In genomic region chr12:31080890-31081554, GRCm38 (mm10) we compare ENCODE assay signal across 27 mouse cellular contexts. TPM values are rescaled to one million over a fixed set of nuclear protein-coding genes. Genes with fewer than 3 reads are reported as not detected.
DNase-seq lines count a peak whose midpoint lies in the region; ATAC-seq and TF ChIP-seq lines count a peak whose summit lies in the region.
"Had no signal": no experiment of that assay in that cellular context is flagged by ENCODE, and none has a peak within 500 bp of the region (broad histone marks: within the 10 kb centered on the region; RNA-seq: fewer than 3 reads in every experiment).

No protein-coding gene starts in this region.

- H3K9ac ChIP-seq in CH12.LX (ENCODE audit: insufficient read depth, low read depth) = no peak overlapping the region
- no peak overlapping the region; the same call in 1 of the 2 replicates for H3K9ac ChIP-seq in liver, embryonic 13.5 days
- H3K9ac ChIP-seq: forebrain, embryonic 13.5 days; hindbrain, embryonic 14.5 days; lung, embryonic 14.5 days; midbrain, embryonic 12.5 days; neural tube, embryonic 12.5 days had no signal

- H3K27ac ChIP-seq in CH12.LX (ENCODE audit: insufficient read depth, low read depth) = no peak overlapping the region
- H3K27ac ChIP-seq in liver, embryonic 13.5 days = peak overlapping the region; percentile 44
- H3K27ac ChIP-seq: forebrain, embryonic 13.5 days; hindbrain, embryonic 14.5 days; midbrain, embryonic 12.5 days; neural tube, embryonic 12.5 days had no signal

- TF ChIP-seq EP300 in CH12.LX (IDR thresholded peaks at IDR 0.05; ENCODE audit: low read length) = peak; percentile 61; the same call in 1 of the 2 replicates

- WGBS in liver, embryonic 13.5 days (ENCODE audit: insufficient replicate concordance) = 21% methylated on average over 6 of the region's 6 CpGs

- H3K79me2 ChIP-seq in CH12.LX (replicated peaks; ENCODE audit: control insufficient read depth, extremely low read depth, insufficient read depth, poor library complexity, severe bottlenecking) = no peaks in the 10 kb centered on the region

- ATAC-seq in liver, embryonic 13.5 days (ENCODE audit: low read depth) = peak; percentile 79
- ATAC-seq in megakaryocyte progenitor cell, adult 5-6 weeks (replicated peaks; ENCODE audit: poor library complexity) = 0 out of 2 replicates have a peak, but pooled peaks have one; percentile 8
- ATAC-seq: forebrain, embryonic 13.5 days; Patski had no signal

- H3K4me1 ChIP-seq in CH12.LX (ENCODE audit: control insufficient read depth in 1 of 2, insufficient read depth in 2 of 2) = peaks cover 4 to 12% of the 10 kb centered on the region in 2 experiments; a peak in 3 of 4 replicates
- H3K4me1 ChIP-seq in liver, embryonic 13.5 days (replicated peaks) = peaks cover 82% of the 10 kb centered on the region
- H3K4me1 ChIP-seq: forebrain, embryonic 13.5 days; midbrain, embryonic 12.5 days; neural tube, embryonic 12.5 days had no signal

- in situ Hi-C loops in CH12.LX (cut with MboI; ENCODE audit: low pct_ligation_motif_present, low pct_unique_long_range_greater_than_20kb, low sequenced_read_pairs) = no loop called here

- dilution Hi-C loops in CH12.LX (cut with MboI; ENCODE audit: extremely low pct_ligation_motif_present, extremely low pct_unique_long_range_greater_than_20kb, low sequenced_read_pairs) = no loop called here

- peak; percentile 46 for DNase-seq in heart, adult 11 months
- DNase-seq in heart, adult 8-10 months (ENCODE audit: low spot score) = no peak
- DNase-seq in CH12.LX (ENCODE audit: extremely low read depth) = no peak
- peak; percentile 9 for DNase-seq in liver, embryonic 13.5 days
- no peak for DNase-seq in left cerebral cortex, adult 9 months (ENCODE audit: low spot score in 2 of 2)
- no peak for DNase-seq in thymus, postnatal 25 days
- DNase-seq: adrenal gland, postnatal 10 days; cerebellum, adult 8-10 months; cerebellum, postnatal 25 days; gastrocnemius, postnatal 10 days; kidney, adult 9 months; kidney, postnatal 14 days; lung, embryonic 14.5 days; lung, postnatal 14 days had no signal

- no peak for TF ChIP-seq POLR2A in CH12.LX (IDR thresholded peaks at IDR 0.05; ENCODE audit: low read depth, low read length)

- H3K4me3 ChIP-seq in CH12.LX (replicated peaks in 1 of 3; ENCODE audit: low read depth in 2 of 3, low read length in 2 of 3, poor library complexity in 1 of 3) = no peak overlapping the region
- no peak overlapping the region for H3K4me3 ChIP-seq in liver, embryonic 13.5 days (replicated peaks)
- H3K4me3 ChIP-seq: forebrain, embryonic 13.5 days; megakaryocyte, embryonic 14.5 days; midbrain, embryonic 12.5 days; myocyte; neural tube, embryonic 12.5 days had no signal

- no peaks in the 10 kb centered on the region for H3K36me3 ChIP-seq in CH12.LX (replicated peaks in 1 of 2; ENCODE audit: control insufficient read depth in 1 of 2, insufficient read depth in 1 of 2, low read length in 1 of 2)
- no peaks in the 10 kb centered on the region for H3K36me3 ChIP-seq in liver, embryonic 13.5 days
- H3K36me3 ChIP-seq: G1E; midbrain, embryonic 12.5 days; neural tube, embryonic 12.5 days had no signal

- no peak for TF ChIP-seq RAD21 in CH12.LX (IDR thresholded peaks at IDR 0.05; ENCODE audit: low read depth, low read length)

- no peaks in the 10 kb centered on the region for H3K9me3 ChIP-seq in CH12.LX (replicated peaks; ENCODE audit: low read length)
- H3K9me3 ChIP-seq in liver, embryonic 13.5 days (replicated peaks) = no peaks in the 10 kb centered on the region
- H3K9me3 ChIP-seq: forebrain, embryonic 13.5 days; G1E; megakaryocyte, embryonic 14.5 days; midbrain, embryonic 12.5 days; neural tube, embryonic 12.5 days had no signal

- no peak for TF ChIP-seq CTCF in CH12.LX (conservative IDR thresholded peaks at IDR 0.05 in 1 of 2, IDR thresholded peaks at IDR 0.05 in 1 of 2; ENCODE audit: low read depth in 2 of 2, low read length in 2 of 2)

- H3K4me2 ChIP-seq in CH12.LX (ENCODE audit: insufficient read depth, low read depth, poor library complexity, severe bottlenecking) = 0 out of 2 replicates have a peak overlapping the region, but pooled peaks have one; percentile 36
- H3K4me2 ChIP-seq in liver, embryonic 13.5 days = peak overlapping the region; percentile 45
- H3K4me2 ChIP-seq: forebrain, embryonic 13.5 days; hindbrain, embryonic 14.5 days; lung, embryonic 14.5 days; midbrain, embryonic 12.5 days; neural tube, embryonic 12.5 days had no signal

- no peaks in the 10 kb centered on the region for H3K27me3 ChIP-seq in CH12.LX (replicated peaks)
- H3K27me3 ChIP-seq in liver, embryonic 13.5 days = no peaks in the 10 kb centered on the region
- H3K27me3 ChIP-seq: megakaryocyte, embryonic 14.5 days had no signal

TF ChIP-seq in CH12.LX, 34 proteins besides CTCF, POLR2A, EP300 and RAD21:
- peak; percentile 34 for TF ChIP-seq BHLHE40 (IDR thresholded peaks at IDR 0.05; ENCODE audit: low read depth, low read length)
- no peak for TF ChIP-seq MXI1 (IDR thresholded peaks at IDR 0.05; ENCODE audit: low read depth, low read length)
- peak; percentile 59 for TF ChIP-seq ZNF384 (IDR thresholded peaks at IDR 0.05; ENCODE audit: low read depth, low read length)
- TF ChIP-seq IRF4 (IDR thresholded peaks at IDR 0.05; ENCODE audit: low read depth, low read length) = peak; percentile 67; the same call in 1 of the 2 replicates
TF ChIP-seq in CH12.LX: peak in this region for 3.

RNA-seq across cellular contexts. Expression of gene Fam110c, which starts 7.4 kb away (rescaled TPM):
- under 1 TPM; 0.16 to 0.63 (median 0.48) TPM for total RNA-seq in heart, adult 8-10 months (2022)
- total RNA-seq in CH12.LX (2012; rRNA removed) (not detected in 2 replicates), CH12.LX (2014; rRNA removed) (not detected in 2 replicates)
- 0.10 TPM in 1 of 2 replicates, not detected in the other for polyA plus RNA-seq in CH12.LX (2012; ENCODE audit: insufficient read length, low read depth)
- 1.5 TPM in 2 replicates for polyA plus RNA-seq in liver, embryonic 13.5 days (2015; fragmentation: Nextera tagmentation; extraction: Ambion mirVana)
- total RNA-seq in megakaryocyte progenitor cell, adult 5-6 weeks (2015) = 0.05 and 0.64 TPM in 2 replicates
- total RNA-seq in megakaryocyte progenitor cell, adult 5-6 weeks (2017) = 0.07 and 0.08 TPM in 2 replicates
- total RNA-seq: layer of hippocampus, adult 18-20 months; layer of hippocampus, postnatal 10 days; left cerebral cortex, adult 18-20 months; midbrain, postnatal 0 days had no signal
- polyA plus RNA-seq: G1E; hindbrain, embryonic 14.5 days; neural tube, embryonic 12.5 days; Patski had no signal

Comparison
In these comparisons a context has a peak if more than half of its experiments do, and no peak if none do; other contexts are left out.
1. DNase-seq: peak in heart, adult 11 months (single experiment) and liver, embryonic 13.5 days (single experiment); none in heart, adult 8-10 months (single experiment), CH12.LX (single experiment), left cerebral cortex, adult 9 months (0 of 2) and thymus, postnatal 25 days (single experiment).